Mouse (Mus musculus) lung, adult 2 months (tissue): ENCODE measurements around the gene Gm49396.

Experiments
- CTCF ChIP-seq: fragments of 200-500 bp; IDR thresholded peaks from 2 replicates; pipeline ENCODE4 v1.5.1; 2011; ENCODE audit warnings: mild to moderate bottlenecking, low read length, control low read depth; ENCODE audit not compliant: insufficient read depth
- POLR2A ChIP-seq: fragments of 200-500 bp; IDR thresholded peaks from 2 replicates; pipeline ENCODE4 v1.6.1; 2011; ENCODE audit warnings: low read depth, mild to moderate bottlenecking, control low read depth, low read length, borderline replicate concordance; ENCODE audit errors: extremely low read depth

- TF ChIP-seq POLR2A (no peak), CTCF (no peak)
Measured at GRCm38 (mm10) chr7:30585170-30585569, 22.0 kb downstream of the Gm49396 start.
